Mouse (Mus musculus) myocyte (in vitro differentiated cells): ENCODE measurements at regions not wholly inside any gene's neighbourhood (a gene's known extent, or its start where the extent isn't known, plus 50 kb on each side); places are given as distances from the start of the nearest gene placed in this dataset.
A peak's percentile ranks its signal among the peaks of the same experiment; 100 is the strongest.

ENCODE experiments used
- MYOG ChIP-seq, 3 experiments: IDR thresholded peaks; one replicate each; pipeline ENCODE4 v1.6.1; 2011; ENCODE audit warnings: control low read depth in 2 of 3, low read depth in 2 of 3, mild to moderate bottlenecking in 2 of 3; ENCODE audit not compliant: insufficient read length in 2 of 3, control insufficient read depth in 1 of 3, insufficient read depth in 1 of 3
- POLR2A ChIP-seq: IDR thresholded peaks from one replicate; pipeline ENCODE4 v1.6.1; 2011; ENCODE audit warnings: low read depth, mild to moderate bottlenecking, control low read depth, moderate library complexity; ENCODE audit not compliant: insufficient read length

GRCm38 (mm10) chr4:88935316-88935715, 55.3 kb upstream of the Ifne start:
- TF ChIP-seq POLR2A = peak; percentile 42
- TF ChIP-seq MYOG (IDR thresholded peaks at IDR 0.05; ENCODE audit: control insufficient read depth in 1 of 3, insufficient read depth in 1 of 3, insufficient read length in 2 of 3, low read depth in 2 of 3) = no peak
